Mouse (Mus musculus) effector memory CD4-positive, alpha-beta T cell, adult 7 months (primary cell): Measurements from ENCODE around the gene Tceal8. TPM values are rescaled to one million over a fixed set of nuclear protein-coding genes. Genes with fewer than 3 reads are reported as not detected.

Experiments
- polyA plus RNA-seq: library from polyadenylated mRNA; unstranded; fragments of 100-300 nt; shearing (Covaris generic); gene quantifications from one replicate; pipeline ENCODE4 v1.2.1, GENCODE M21; 2017

The Tceal8 gene
- 0.30 TPM for polyA plus RNA-seq

DNA sequence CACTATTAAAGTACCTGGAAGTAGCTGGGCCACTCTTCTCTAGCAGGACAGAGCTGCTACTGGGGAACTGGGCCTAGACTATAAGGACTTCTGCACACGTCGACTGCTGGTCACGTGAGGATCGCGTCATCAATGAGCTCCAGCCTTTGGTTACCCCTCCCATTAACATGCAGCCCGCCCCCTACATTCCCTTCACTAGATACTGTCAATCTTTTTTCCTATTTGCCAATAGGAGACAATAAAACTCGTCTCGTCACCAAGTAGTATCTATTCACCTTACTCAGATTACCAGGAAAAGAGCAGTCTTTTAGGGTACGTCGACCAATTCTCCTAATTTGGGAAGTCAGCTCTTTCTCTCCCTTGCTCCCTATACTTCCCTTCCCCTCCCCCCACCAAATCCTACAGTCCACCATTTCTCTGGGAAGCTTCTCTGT is at the start of gene Tceal8:
Tceal8 (minus strand) TSS at position 225 of the 434 bp plus-strand sequence.

DNA sequence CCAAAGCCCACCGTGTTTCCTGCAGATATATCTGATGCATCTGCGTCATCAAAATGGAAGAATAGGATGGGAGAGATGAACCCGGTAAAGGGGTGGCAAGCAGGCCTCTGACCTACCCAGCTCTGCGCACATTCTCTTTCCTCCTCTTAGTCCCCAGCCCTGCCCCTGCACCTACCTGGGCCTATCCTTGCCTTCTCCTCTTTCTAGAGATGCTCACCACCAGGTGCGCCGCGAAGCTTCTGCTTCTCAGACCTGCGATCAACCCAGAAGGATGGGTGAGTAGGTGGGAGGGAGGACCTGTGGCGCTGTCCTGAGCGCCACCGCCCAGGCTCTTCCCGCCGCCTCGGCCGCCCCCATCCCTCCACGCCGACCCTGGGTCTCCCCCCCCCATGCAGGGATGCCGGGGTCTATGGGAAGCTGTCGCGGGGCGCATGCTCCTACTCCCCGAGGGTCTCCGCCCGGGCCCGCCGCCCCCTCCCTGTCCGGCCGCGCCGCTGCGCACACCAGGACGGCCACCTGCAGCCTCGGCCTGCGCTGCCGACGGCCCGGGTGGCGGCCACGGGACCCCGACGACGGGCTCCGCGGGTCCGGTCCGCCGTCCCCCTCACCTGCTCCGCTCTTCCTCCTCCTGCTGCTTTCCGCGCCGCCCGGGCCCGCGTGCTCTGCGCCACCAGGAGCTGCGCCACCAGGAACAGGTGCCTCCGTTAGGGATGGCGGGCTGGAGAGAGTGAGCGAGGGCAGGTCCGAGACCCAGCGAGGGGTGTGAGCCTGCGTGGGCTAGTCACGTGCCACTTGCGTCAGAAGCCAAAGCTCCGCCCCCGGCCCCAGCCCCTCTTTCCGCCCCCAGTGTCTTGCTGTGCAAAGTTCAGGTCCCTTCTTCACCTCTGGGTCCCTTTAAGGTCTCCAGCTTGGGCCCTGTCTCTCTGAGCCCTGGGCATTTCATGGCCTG is 42.9 kb upstream of the Tceal8 start, which contains the start of the genes Tceal7 and Bex1:
Tceal7 (plus strand) TSS at position 51 of the 949 bp plus-strand sequence.
Bex1 (minus strand) TSS at position 785 of the 949 bp plus-strand sequence.

DNA sequence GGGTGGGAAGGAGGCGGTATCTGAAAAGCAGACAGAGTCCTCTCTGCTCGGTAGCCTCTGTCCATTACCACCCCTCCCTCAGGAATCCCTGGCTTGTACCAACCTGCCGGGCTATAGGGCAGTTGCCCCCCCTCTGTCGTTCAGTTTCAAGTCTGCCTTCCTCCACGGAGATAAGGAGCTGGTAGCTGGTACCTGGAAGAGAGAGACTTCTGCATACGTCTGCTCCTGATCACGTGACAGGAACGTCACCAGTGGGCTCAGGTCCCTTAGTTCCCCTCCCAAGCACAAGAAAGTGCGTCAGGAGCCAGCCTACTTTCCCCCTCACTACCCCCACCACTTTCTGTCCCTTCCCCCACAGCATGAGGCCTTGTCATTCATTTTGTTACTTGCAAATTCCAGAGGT is 31.5 kb upstream of the Tceal8 start, which contains the start of gene Tceal5:
Tceal5 (minus strand) TSS at position 213 of the 403 bp plus-strand sequence.

DNA sequence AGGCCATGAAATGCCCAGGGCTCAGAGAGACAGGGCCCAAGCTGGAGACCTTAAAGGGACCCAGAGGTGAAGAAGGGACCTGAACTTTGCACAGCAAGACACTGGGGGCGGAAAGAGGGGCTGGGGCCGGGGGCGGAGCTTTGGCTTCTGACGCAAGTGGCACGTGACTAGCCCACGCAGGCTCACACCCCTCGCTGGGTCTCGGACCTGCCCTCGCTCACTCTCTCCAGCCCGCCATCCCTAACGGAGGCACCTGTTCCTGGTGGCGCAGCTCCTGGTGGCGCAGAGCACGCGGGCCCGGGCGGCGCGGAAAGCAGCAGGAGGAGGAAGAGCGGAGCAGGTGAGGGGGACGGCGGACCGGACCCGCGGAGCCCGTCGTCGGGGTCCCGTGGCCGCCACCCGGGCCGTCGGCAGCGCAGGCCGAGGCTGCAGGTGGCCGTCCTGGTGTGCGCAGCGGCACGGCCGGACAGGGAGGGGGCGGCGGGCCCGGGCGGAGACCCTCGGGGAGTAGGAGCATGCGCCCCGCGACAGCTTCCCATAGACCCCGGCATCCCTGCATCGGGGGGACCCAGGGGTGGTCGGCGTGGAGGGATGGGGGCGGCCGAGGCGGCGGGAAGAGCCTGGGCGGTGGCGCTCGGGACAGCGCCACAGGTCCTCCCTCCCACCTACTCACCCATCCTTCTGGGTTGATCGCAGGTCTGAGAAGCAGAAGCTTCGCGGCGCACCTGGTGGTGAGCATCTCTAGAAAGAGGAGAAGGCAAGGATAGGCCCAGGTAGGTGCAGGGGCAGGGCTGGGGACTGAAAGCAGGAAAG is 33.1 kb downstream of the Tceal8 start, which contains the start of gene Bex4:
Bex4 (plus strand) TSS at position 170 of the 813 bp plus-strand sequence.

Other genes with a start within 250 kb of the Tceal8 start
- gene Arxes2, start 178.5 kb downstream of the Tceal8 start, polyA plus RNA-seq: 4.7 TPM
- gene Arxes1, start 139.0 kb downstream of the Tceal8 start, polyA plus RNA-seq: not detected
- 15.3 TPM for gene Bex2, start 104.1 kb downstream of the Tceal8 start, polyA plus RNA-seq
- gene Nxf3, start 87.1 kb downstream of the Tceal8 start, polyA plus RNA-seq: not detected
- 1.6 TPM for gene Bex4, start 33.3 kb downstream of the Tceal8 start, polyA plus RNA-seq
- gene Tceal5, start 31.5 kb upstream of the Tceal8 start, polyA plus RNA-seq: not detected
- gene Tceal7, start 42.4 kb upstream of the Tceal8 start, polyA plus RNA-seq: not detected
- gene Bex1, start 43.2 kb upstream of the Tceal8 start, polyA plus RNA-seq: not detected
- gene Tceal9, start 72.7 kb upstream of the Tceal8 start, polyA plus RNA-seq: 66.2 TPM
- 199 TPM for gene Bex3, start 97.9 kb upstream of the Tceal8 start, polyA plus RNA-seq